Mouse (Mus musculus) megakaryocyte, embryonic 14.5 days (primary cell): Measurements from ENCODE around the gene Shb.

Experiments
- FLI1 ChIP-seq: IDR thresholded peaks from 2 replicates; pipeline ENCODE4 v1.6.1; 2012; ENCODE audit warnings: low read length, inconsistent platforms, mixed read lengths
- GATA1 ChIP-seq: IDR thresholded peaks from 3 replicates; pipeline ENCODE4 v1.6.1; 2012; ENCODE audit warnings: mixed read lengths, low read length, inconsistent platforms, borderline replicate concordance

DNA sequence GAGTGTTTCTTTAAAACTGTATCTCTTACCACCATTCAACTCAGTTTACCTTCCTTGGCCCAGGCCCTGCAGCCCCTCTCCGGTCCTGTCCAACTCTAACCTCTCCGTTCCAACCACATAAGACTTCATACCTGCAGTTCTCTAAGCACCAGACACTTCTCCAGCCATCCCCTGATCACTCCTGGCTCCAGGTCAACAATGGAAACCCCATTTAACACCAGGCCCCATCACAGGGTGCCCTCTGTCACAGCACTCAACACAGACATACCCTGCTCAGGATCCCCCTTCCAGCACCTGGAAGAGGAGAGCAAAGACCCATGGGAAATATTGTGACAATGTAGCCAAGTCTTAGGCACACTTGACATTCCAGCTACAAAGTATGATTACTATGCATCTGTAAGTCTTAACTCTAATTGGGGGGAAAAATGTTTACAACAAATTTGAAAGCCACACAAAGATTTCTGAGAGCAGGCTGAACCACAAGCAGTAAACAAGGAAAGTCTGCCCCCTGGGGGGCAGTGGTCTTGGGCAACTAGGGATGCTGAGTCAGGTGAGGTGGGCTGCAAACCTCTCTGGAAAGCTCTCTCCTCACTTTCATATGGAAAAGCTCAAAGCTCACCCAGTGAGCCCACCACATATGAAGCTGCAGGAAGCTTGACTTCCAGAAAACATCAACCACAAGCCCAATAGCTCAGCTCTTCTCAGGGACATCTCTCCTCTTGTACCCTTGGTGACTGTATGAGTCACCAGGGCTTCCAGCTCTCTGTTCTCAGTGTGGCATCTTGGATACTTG, 4.5 kb downstream of the Shb start:
- TF ChIP-seq GATA1 (no peak), FLI1 (no peak)
